Comparison of ENCODE assay signal across 8 mouse cellular contexts in genomic region chr19:10880975-10881425, GRCm38 (mm10). TPM values are rescaled to one million over a fixed set of nuclear protein-coding genes. Genes with fewer than 3 reads are reported as not detected.
DNase-seq lines count a peak whose midpoint lies in the region; ATAC-seq and TF ChIP-seq lines count a peak whose summit lies in the region.

No protein-coding gene starts in this region.

- DNase-seq in kidney, postnatal 36 days, result no peak
- peak; percentile 27 for DNase-seq in liver, postnatal 0 days
- no peak for DNase-seq in left cerebral cortex, adult 9 months (ENCODE audit: low spot score in 2 of 2)
- DNase-seq in cerebellum, adult 11-12 months, result no peak
- no peak for DNase-seq in thymus, postnatal 25 days

- H3K4me1 ChIP-seq in kidney, embryonic 16.5 days (ENCODE audit: insufficient read depth, low read length), result peaks cover 28% of the 10 kb centered on the region
- peaks cover 17% of the 10 kb centered on the region for H3K4me1 ChIP-seq in bone marrow macrophage, adult 2 months (ENCODE audit: control insufficient read depth, insufficient read depth, low read length)
- peaks cover 26% of the 10 kb centered on the region for H3K4me1 ChIP-seq in heart, embryonic 15.5 days (replicated peaks)
- H3K4me1 ChIP-seq in liver, postnatal 0 days (ENCODE audit: insufficient read depth), result peaks cover 20% of the 10 kb centered on the region

- H3K27me3 ChIP-seq in kidney, embryonic 16.5 days (ENCODE audit: insufficient read depth, low read length), result no peaks in the 10 kb centered on the region
- H3K27me3 ChIP-seq in heart, embryonic 15.5 days, result no peaks in the 10 kb centered on the region
- no peaks in the 10 kb centered on the region for H3K27me3 ChIP-seq in liver, postnatal 0 days (ENCODE audit: insufficient read depth, low read length)

- no peak for TF ChIP-seq EP300 in liver, postnatal 0 days (IDR thresholded peaks at IDR 0.05; ENCODE audit: low read depth)

- 1% methylated on average over 14 of the region's 14 CpGs for WGBS in kidney, embryonic 16.5 days
- WGBS in heart, embryonic 15.5 days, result 2% methylated on average over 12 of the region's 14 CpGs
- whole genome bisulfite sequencing in liver, postnatal 0 days (ENCODE audit: insufficient replicate concordance), result 4% methylated on average over 14 of the region's 14 CpGs

- H3K27ac ChIP-seq in kidney, embryonic 16.5 days (ENCODE audit: low read length), result peak overlapping the region; percentile 83; the same call in 1 of the 2 replicates
- peak overlapping the region; percentile 27 for H3K27ac ChIP-seq in bone marrow macrophage, adult 2 months (ENCODE audit: insufficient read depth, low read depth, low read length)
- H3K27ac ChIP-seq in heart, embryonic 15.5 days, result peak overlapping the region; percentile 94
- no peak overlapping the region for H3K27ac ChIP-seq in liver, postnatal 0 days (ENCODE audit: low read depth)

- 0 out of 2 replicates have a peak, but pooled peaks cover 3% of the 10 kb centered on the region for H3K9me3 ChIP-seq in kidney, embryonic 16.5 days (ENCODE audit: low read length)
- no peaks in the 10 kb centered on the region; the same call in 1 of the 2 replicates for H3K9me3 ChIP-seq in heart, embryonic 15.5 days (replicated peaks)
- H3K9me3 ChIP-seq in liver, postnatal 0 days (ENCODE audit: low read length), result no peaks in the 10 kb centered on the region; the same call in 1 of the 2 replicates

- TF ChIP-seq POLR2A in bone marrow macrophage, adult 2 months (IDR thresholded peaks at IDR 0.05; ENCODE audit: borderline replicate concordance, low read depth, low read length), result no peak

- peak overlapping the region; percentile 71 for H3K4me3 ChIP-seq in kidney, embryonic 16.5 days (ENCODE audit: low read length)
- peak overlapping the region; percentile 76 for H3K4me3 ChIP-seq in bone marrow macrophage, adult 2 months (ENCODE audit: insufficient read depth, low read length)
- peak overlapping the region; percentile 56 for H3K4me3 ChIP-seq in heart, embryonic 15.5 days
- peak overlapping the region; percentile 54 for H3K4me3 ChIP-seq in liver, postnatal 0 days (ENCODE audit: low read depth, low read length)

- H3K4me2 ChIP-seq in kidney, embryonic 16.5 days (replicated peaks; ENCODE audit: low read depth, low read length), result peak overlapping the region; percentile 94
- H3K4me2 ChIP-seq in heart, embryonic 15.5 days, result peak overlapping the region; percentile 90
- peak overlapping the region; percentile 85 for H3K4me2 ChIP-seq in liver, postnatal 0 days (ENCODE audit: low read depth, low read length)

- peak overlapping the region; percentile 69 for H3K9ac ChIP-seq in kidney, embryonic 16.5 days (replicated peaks; ENCODE audit: low read length)
- H3K9ac ChIP-seq in heart, embryonic 15.5 days, result peak overlapping the region; percentile 57
- H3K9ac ChIP-seq in liver, postnatal 0 days (replicated peaks), result peak overlapping the region; percentile 73

- no peaks in the 10 kb centered on the region for H3K36me3 ChIP-seq in kidney, embryonic 16.5 days (ENCODE audit: insufficient read depth, low read length)
- 0 out of 2 replicates have a peak, but pooled peaks cover 7% of the 10 kb centered on the region for H3K36me3 ChIP-seq in heart, embryonic 15.5 days
- H3K36me3 ChIP-seq in liver, postnatal 0 days (replicated peaks; ENCODE audit: insufficient read depth, low read length), result no peaks in the 10 kb centered on the region

- peak; percentile 81 for ATAC-seq in kidney, embryonic 16.5 days (ENCODE audit: low FRiP score, low TSS enrichment)
- peak; percentile 48 for ATAC-seq in heart, embryonic 15.5 days (replicated peaks; ENCODE audit: insufficient number of reproducible peaks, insufficient read depth, low FRiP score, low read depth)
- no peak; the same call in 1 of the 2 replicates for ATAC-seq in liver, postnatal 0 days

- TF ChIP-seq CTCF in bone marrow macrophage, adult 2 months (IDR thresholded peaks at IDR 0.05; ENCODE audit: low read depth, low read length), result no peak
- no peak for TF ChIP-seq CTCF in liver, postnatal 0 days (IDR thresholded peaks at IDR 0.05; ENCODE audit: low read depth)

RNA-seq across cellular contexts. Expression of gene Tmem109, which starts 0.8 kb away (rescaled TPM):
- 115 and 118 TPM in 2 replicates for polyA plus RNA-seq in kidney, embryonic 16.5 days (2015; fragmentation: Nextera tagmentation; extraction: Ambion mirVana)
- 75.4 and 80.6 TPM in 2 replicates for polyA plus RNA-seq in bone marrow macrophage, adult 2 months (2012; ENCODE audit: insufficient read depth, insufficient read length, missing spikeins)
- polyA plus RNA-seq in heart, embryonic 15.5 days (2015; fragmentation: Nextera tagmentation; extraction: Ambion mirVana), result 93.2 and 106 TPM in 2 replicates
- polyA plus RNA-seq in liver, postnatal 0 days (2015; fragmentation: Nextera tagmentation; extraction: Ambion mirVana), result 12.8 and 13.2 TPM in 2 replicates

RNA-seq across cellular contexts. Expression of gene Tmem132a, which starts 11.3 kb away (rescaled TPM):
- polyA plus RNA-seq in kidney, embryonic 16.5 days (2015; fragmentation: Nextera tagmentation; extraction: Ambion mirVana), result 88.6 and 94.4 TPM in 2 replicates
- polyA plus RNA-seq in bone marrow macrophage, adult 2 months (2012; ENCODE audit: insufficient read depth, insufficient read length, missing spikeins), result 2.1 and 3.1 TPM in 2 replicates
- polyA plus RNA-seq in heart, embryonic 15.5 days (2015; fragmentation: Nextera tagmentation; extraction: Ambion mirVana), result 40.8 and 48.7 TPM in 2 replicates
- 2.0 and 2.1 TPM in 2 replicates for polyA plus RNA-seq in liver, postnatal 0 days (2015; fragmentation: Nextera tagmentation; extraction: Ambion mirVana)

RNA-seq across cellular contexts. Expression of gene Prpf19, which starts 14.0 kb away (rescaled TPM):
- polyA plus RNA-seq in kidney, embryonic 16.5 days (2015; fragmentation: Nextera tagmentation; extraction: Ambion mirVana), result 47.6 and 51.3 TPM in 2 replicates
- polyA plus RNA-seq in bone marrow macrophage, adult 2 months (2012; ENCODE audit: insufficient read depth, insufficient read length, missing spikeins), result 41.4 and 51.6 TPM in 2 replicates
- polyA plus RNA-seq in heart, embryonic 15.5 days (2015; fragmentation: Nextera tagmentation; extraction: Ambion mirVana), result 29.4 and 31.2 TPM in 2 replicates
- 10.2 and 12.7 TPM in 2 replicates for polyA plus RNA-seq in liver, postnatal 0 days (2015; fragmentation: Nextera tagmentation; extraction: Ambion mirVana)

RNA-seq across cellular contexts. Expression of gene Zp1, which starts 39.4 kb away (rescaled TPM):
- polyA plus RNA-seq in kidney, embryonic 16.5 days (2015; fragmentation: Nextera tagmentation; extraction: Ambion mirVana), result not detected in 2 replicates
- polyA plus RNA-seq in bone marrow macrophage, adult 2 months (2012; ENCODE audit: insufficient read depth, insufficient read length, missing spikeins), result not detected in 2 replicates
- not detected in 2 replicates for polyA plus RNA-seq in heart, embryonic 15.5 days (2015; fragmentation: Nextera tagmentation; extraction: Ambion mirVana)
- not detected in 2 replicates for polyA plus RNA-seq in liver, postnatal 0 days (2015; fragmentation: Nextera tagmentation; extraction: Ambion mirVana)

RNA-seq across cellular contexts. Expression of gene Slc15a3, which starts 41.5 kb away (rescaled TPM):
- polyA plus RNA-seq in kidney, embryonic 16.5 days (2015; fragmentation: Nextera tagmentation; extraction: Ambion mirVana), result 0.54 and 0.85 TPM in 2 replicates
- 93.7 and 94.6 TPM in 2 replicates for polyA plus RNA-seq in bone marrow macrophage, adult 2 months (2012; ENCODE audit: insufficient read depth, insufficient read length, missing spikeins)
- polyA plus RNA-seq in heart, embryonic 15.5 days (2015; fragmentation: Nextera tagmentation; extraction: Ambion mirVana), result 0.30 and 0.99 TPM in 2 replicates
- 4.2 and 4.4 TPM in 2 replicates for polyA plus RNA-seq in liver, postnatal 0 days (2015; fragmentation: Nextera tagmentation; extraction: Ambion mirVana)

Comparison
In these comparisons a context has a peak if more than half of its experiments do, and no peak if none do; other contexts are left out.
1. RNA of gene Tmem132a, which starts 11.3 kb away (polyA plus RNA-seq): 88.6 to 94.4 TPM in kidney, embryonic 16.5 days and 40.8 to 48.7 TPM in heart, embryonic 15.5 days; 2.1 to 3.1 TPM in bone marrow macrophage, adult 2 months and 2.0 to 2.1 TPM in liver, postnatal 0 days; every median in the first group is over 10 times any median in the second.
2. Peak in every context shown above with its lines, with median percentiles within 50 percentile points of each other: H3K4me2 ChIP-seq, H3K4me3 ChIP-seq and H3K9ac ChIP-seq.